Comparison of ENCODE assay signal across 17 mouse cellular contexts in genomic region chr3:157082808-157083784, GRCm38 (mm10).
A peak's percentile ranks its signal among the peaks of the same experiment; 100 is the strongest.
DNase-seq lines count a peak whose midpoint lies in the region; ATAC-seq and TF ChIP-seq lines count a peak whose summit lies in the region.
"Had no signal": no experiment of that assay in that cellular context is flagged by ENCODE, and none has a peak within 500 bp of the region (broad histone marks: within the 10 kb centered on the region; RNA-seq: fewer than 3 reads in every experiment).

No protein-coding gene starts in this region.

- no peak overlapping the region for H3K4me3 ChIP-seq in hindbrain, embryonic 11.5 days (ENCODE audit: low read depth, low read length)
- H3K4me3 ChIP-seq in hindbrain, postnatal 0 days (ENCODE audit: low read length): no peak overlapping the region
- H3K4me3 ChIP-seq in liver, embryonic 15.5 days (replicated peaks): no peak overlapping the region
- no peak overlapping the region for H3K4me3 ChIP-seq in liver, embryonic 12.5 days
- H3K4me3 ChIP-seq in forebrain, embryonic 15.5 days: no peak overlapping the region
- no peak overlapping the region for H3K4me3 ChIP-seq in stomach, embryonic 14.5 days (ENCODE audit: low read depth, low read length)
- H3K4me3 ChIP-seq: embryonic facial prominence, embryonic 10.5 days; hindbrain, embryonic 10.5 days; limb, embryonic 12.5 days; neural tube, embryonic 15.5 days had no signal

- H3K36me3 ChIP-seq in hindbrain, embryonic 11.5 days (ENCODE audit: control insufficient read depth, insufficient read depth, low read length): no peaks in the 10 kb centered on the region
- no peaks in the 10 kb centered on the region for H3K36me3 ChIP-seq in hindbrain, postnatal 0 days (ENCODE audit: insufficient read depth, low read length)
- H3K36me3 ChIP-seq in liver, embryonic 15.5 days (replicated peaks): no peaks in the 10 kb centered on the region
- H3K36me3 ChIP-seq in liver, embryonic 12.5 days: no peaks in the 10 kb centered on the region
- no peaks in the 10 kb centered on the region for H3K36me3 ChIP-seq in forebrain, embryonic 15.5 days
- no peaks in the 10 kb centered on the region for H3K36me3 ChIP-seq in stomach, embryonic 14.5 days (ENCODE audit: control insufficient read depth, insufficient read depth, low read length)
- H3K36me3 ChIP-seq: embryonic facial prominence, embryonic 10.5 days; hindbrain, embryonic 10.5 days; limb, embryonic 12.5 days; neural tube, embryonic 15.5 days had no signal

- no peak overlapping the region for H3K9ac ChIP-seq in hindbrain, embryonic 11.5 days (ENCODE audit: low read depth, low read length)
- no peak overlapping the region for H3K9ac ChIP-seq in hindbrain, postnatal 0 days (replicated peaks; ENCODE audit: low read length)
- no peak overlapping the region for H3K9ac ChIP-seq in liver, embryonic 15.5 days
- no peak overlapping the region for H3K9ac ChIP-seq in liver, embryonic 12.5 days
- no peak overlapping the region for H3K9ac ChIP-seq in forebrain, embryonic 15.5 days (replicated peaks)
- H3K9ac ChIP-seq in stomach, embryonic 14.5 days (replicated peaks; ENCODE audit: low read depth, low read length): no peak overlapping the region
- H3K9ac ChIP-seq: limb, embryonic 12.5 days; neural tube, embryonic 15.5 days had no signal

- no peaks in the 10 kb centered on the region for H3K4me1 ChIP-seq in hindbrain, embryonic 11.5 days (replicated peaks; ENCODE audit: control insufficient read depth, insufficient read depth, low read length)
- no peaks in the 10 kb centered on the region for H3K4me1 ChIP-seq in hindbrain, postnatal 0 days (ENCODE audit: insufficient read depth, low read length)
- H3K4me1 ChIP-seq in liver, embryonic 15.5 days (replicated peaks): no peaks in the 10 kb centered on the region
- no peaks in the 10 kb centered on the region for H3K4me1 ChIP-seq in liver, embryonic 12.5 days
- no peaks in the 10 kb centered on the region for H3K4me1 ChIP-seq in forebrain, embryonic 15.5 days
- no peaks in the 10 kb centered on the region for H3K4me1 ChIP-seq in stomach, embryonic 14.5 days (ENCODE audit: control insufficient read depth, insufficient read depth, low read length)
- H3K4me1 ChIP-seq: embryonic facial prominence, embryonic 10.5 days; hindbrain, embryonic 10.5 days; limb, embryonic 12.5 days; neural tube, embryonic 15.5 days had no signal

- no peak overlapping the region for H3K4me2 ChIP-seq in hindbrain, embryonic 11.5 days (replicated peaks; ENCODE audit: low read depth, low read length)
- no peak overlapping the region for H3K4me2 ChIP-seq in hindbrain, postnatal 0 days (ENCODE audit: low read depth, low read length)
- no peak overlapping the region for H3K4me2 ChIP-seq in liver, embryonic 15.5 days
- no peak overlapping the region for H3K4me2 ChIP-seq in liver, embryonic 12.5 days
- no peak overlapping the region for H3K4me2 ChIP-seq in forebrain, embryonic 15.5 days (replicated peaks)
- H3K4me2 ChIP-seq in stomach, embryonic 14.5 days (replicated peaks; ENCODE audit: low read depth, low read length): no peak overlapping the region
- H3K4me2 ChIP-seq: limb, embryonic 12.5 days; neural tube, embryonic 15.5 days had no signal

- no peak for TF ChIP-seq CTCF in hindbrain, postnatal 0 days (IDR thresholded peaks at IDR 0.05; ENCODE audit: low read depth)

- no peaks in the 10 kb centered on the region for H3K9me3 ChIP-seq in hindbrain, embryonic 11.5 days (ENCODE audit: control insufficient read depth, low read length)
- no peaks in the 10 kb centered on the region for H3K9me3 ChIP-seq in hindbrain, postnatal 0 days (ENCODE audit: low read length)
- no peaks in the 10 kb centered on the region for H3K9me3 ChIP-seq in liver, embryonic 15.5 days (replicated peaks)
- no peaks in the 10 kb centered on the region for H3K9me3 ChIP-seq in liver, embryonic 12.5 days (replicated peaks)
- no peaks in the 10 kb centered on the region for H3K9me3 ChIP-seq in forebrain, embryonic 15.5 days
- no peaks in the 10 kb centered on the region for H3K9me3 ChIP-seq in stomach, embryonic 14.5 days (ENCODE audit: control insufficient read depth, low read depth, low read length)
- H3K9me3 ChIP-seq: embryonic facial prominence, embryonic 10.5 days; hindbrain, embryonic 10.5 days; limb, embryonic 12.5 days; neural tube, embryonic 15.5 days had no signal

- no peak for DNase-seq in hindbrain, embryonic 11.5 days (ENCODE audit: low spot score)
- DNase-seq in hindbrain, postnatal 0 days (ENCODE audit: low spot score): no peak
- no peak for DNase-seq in spleen, postnatal 36 days (ENCODE audit: low spot score in 2 of 2)
- DNase-seq: adrenal gland, adult 2 months; B cell, adult 2 months; cerebellum, adult 8-10 months; gastrocnemius, postnatal 10 days; layer of hippocampus, postnatal 36 days; retina, postnatal 1 day had no signal

- H3K27me3 ChIP-seq in hindbrain, embryonic 11.5 days (ENCODE audit: control insufficient read depth, insufficient read depth, low read length): no peaks in the 10 kb centered on the region
- H3K27me3 ChIP-seq in hindbrain, postnatal 0 days (ENCODE audit: insufficient read depth, low read length): no peaks in the 10 kb centered on the region
- no peaks in the 10 kb centered on the region for H3K27me3 ChIP-seq in liver, embryonic 15.5 days
- no peaks in the 10 kb centered on the region for H3K27me3 ChIP-seq in liver, embryonic 12.5 days (replicated peaks)
- no peaks in the 10 kb centered on the region for H3K27me3 ChIP-seq in forebrain, embryonic 15.5 days
- no peaks in the 10 kb centered on the region for H3K27me3 ChIP-seq in stomach, embryonic 14.5 days (ENCODE audit: control insufficient read depth, insufficient read depth, low read length)
- H3K27me3 ChIP-seq: limb, embryonic 12.5 days; neural tube, embryonic 15.5 days had no signal

- H3K27ac ChIP-seq in hindbrain, embryonic 11.5 days (ENCODE audit: low read depth, low read length): no peak overlapping the region
- H3K27ac ChIP-seq in hindbrain, postnatal 0 days: no peak overlapping the region
- no peak overlapping the region for H3K27ac ChIP-seq in liver, embryonic 15.5 days (replicated peaks)
- H3K27ac ChIP-seq in liver, embryonic 12.5 days: no peak overlapping the region
- H3K27ac ChIP-seq in forebrain, embryonic 15.5 days (replicated peaks): no peak overlapping the region
- no peak overlapping the region for H3K27ac ChIP-seq in stomach, embryonic 14.5 days (ENCODE audit: low read length)
- H3K27ac ChIP-seq: embryonic facial prominence, embryonic 10.5 days; hindbrain, embryonic 10.5 days; limb, embryonic 12.5 days; neural tube, embryonic 15.5 days had no signal

- 80% methylated on average over 8 of the region's 8 CpGs for WGBS in hindbrain, embryonic 11.5 days
- WGBS in hindbrain, postnatal 0 days: 71% methylated on average over 8 of the region's 8 CpGs
- WGBS in liver, embryonic 15.5 days (ENCODE audit: insufficient replicate concordance): 58% methylated on average over 8 of the region's 8 CpGs
- WGBS in liver, embryonic 12.5 days (ENCODE audit: insufficient replicate concordance): 67% methylated on average over 8 of the region's 8 CpGs
- WGBS in forebrain, embryonic 15.5 days: 75% methylated on average over 8 of the region's 8 CpGs
- 79% methylated on average over 8 of the region's 8 CpGs for WGBS in stomach, embryonic 14.5 days

- 0 out of 2 replicates have a peak, but pooled peaks have one; percentile 33 for ATAC-seq in hindbrain, embryonic 11.5 days (ENCODE audit: low FRiP score)
- no peak for ATAC-seq in hindbrain, postnatal 0 days
- peak; percentile 44; the same call in 1 of the 2 replicates for ATAC-seq in liver, embryonic 15.5 days (ENCODE audit: insufficient read depth)
- no peak for ATAC-seq in liver, embryonic 12.5 days
- ATAC-seq in forebrain, embryonic 15.5 days (replicated peaks): peak; percentile 57
- ATAC-seq in stomach, embryonic 14.5 days (ENCODE audit: insufficient number of reproducible peaks, insufficient read depth, low FRiP score, low read depth): peak; percentile 71

Comparison
In these comparisons a context has a peak if more than half of its experiments do, and no peak if none do; other contexts are left out.
1. ATAC-seq: peak in hindbrain, embryonic 11.5 days (single experiment), liver, embryonic 15.5 days (single experiment), forebrain, embryonic 15.5 days (single experiment) and stomach, embryonic 14.5 days (single experiment); none in hindbrain, postnatal 0 days (single experiment) and liver, embryonic 12.5 days (single experiment).